Mouse (Mus musculus): ENCODE data around the gene Taf6. TPM values are rescaled to one million over a fixed set of nuclear protein-coding genes. Genes with fewer than 3 reads are reported as not detected.
"Not testable (repeated sequence)": the region's sequence is repeated elsewhere in the genome, so short reads cannot be mapped to it uniquely, and the experiment has no call there.

Gene Taf6
- total RNA-seq (2021), result 10 to 100 TPM; 32.8 to 33.5 TPM

DNA sequence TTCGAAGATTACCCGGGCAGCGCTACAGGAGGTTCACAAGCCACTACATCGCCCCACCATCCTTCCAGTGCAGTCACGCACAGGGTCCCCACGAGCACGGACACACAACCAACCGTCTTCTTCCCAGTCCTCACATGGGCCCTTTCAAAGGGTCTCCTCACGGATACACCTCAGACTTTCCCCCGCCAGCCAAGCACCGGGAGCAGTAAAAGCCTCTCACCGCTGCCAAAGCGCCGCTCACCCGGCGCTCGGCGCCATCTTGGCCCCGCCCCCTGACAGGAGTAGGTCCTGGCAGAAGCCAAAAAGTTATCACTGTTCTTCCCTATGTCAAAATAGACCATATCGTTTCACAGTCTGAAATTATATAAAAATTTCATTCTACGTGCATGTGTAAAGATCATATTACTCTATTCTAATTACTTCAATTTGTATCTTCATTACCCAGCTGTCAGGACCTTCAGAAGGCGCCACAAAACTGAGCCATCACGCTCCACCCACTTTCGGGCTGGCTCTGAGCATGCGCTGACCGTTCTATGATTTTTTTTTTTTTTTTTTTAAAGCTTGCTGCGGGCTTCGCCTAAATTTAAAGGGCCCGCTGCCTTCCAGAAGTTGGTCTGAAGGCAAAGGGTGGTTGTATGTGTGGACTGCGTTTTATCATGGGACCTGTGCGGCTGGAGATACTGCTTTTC, at the start of gene Taf6, which contains the start of gene Cnpy4:
Gene Taf6 (minus strand): TSS at position 502 of the 689 bp plus-strand sequence.
Gene Cnpy4 (plus strand): TSS at position 536 of the 689 bp plus-strand sequence.
- DNase-seq, result peak; percentile 83 to 87
- intact Hi-C loops (cut with DNase I), result loop anchor here (2.0 kb wide), 2 partner anchors 14 to 26 kb away; partner anchors contain the start of genes Ap4m1, Cops6 and Mcm7

DNA sequence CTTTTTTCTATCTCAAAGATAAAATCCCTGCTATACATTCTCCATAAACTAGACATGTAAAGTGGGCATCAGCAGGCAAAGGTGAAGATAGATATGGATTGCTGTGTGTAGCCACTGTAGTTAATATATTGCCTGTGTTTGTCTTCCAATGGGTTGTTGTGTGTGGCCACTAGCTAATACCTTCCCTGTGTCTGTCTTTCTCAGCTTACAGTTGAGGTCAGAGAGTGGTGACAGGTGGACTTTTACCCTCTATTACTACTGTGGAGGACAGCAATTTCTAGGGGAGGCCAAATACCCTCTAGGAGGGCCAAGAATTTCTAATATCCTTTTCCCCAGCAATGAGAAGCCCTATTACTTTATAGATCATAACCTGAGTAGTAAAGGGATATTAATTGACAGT, 47.0 kb upstream of the Taf6 start:
- intact Hi-C loops (cut with DNase I), result no loop called here

DNA sequence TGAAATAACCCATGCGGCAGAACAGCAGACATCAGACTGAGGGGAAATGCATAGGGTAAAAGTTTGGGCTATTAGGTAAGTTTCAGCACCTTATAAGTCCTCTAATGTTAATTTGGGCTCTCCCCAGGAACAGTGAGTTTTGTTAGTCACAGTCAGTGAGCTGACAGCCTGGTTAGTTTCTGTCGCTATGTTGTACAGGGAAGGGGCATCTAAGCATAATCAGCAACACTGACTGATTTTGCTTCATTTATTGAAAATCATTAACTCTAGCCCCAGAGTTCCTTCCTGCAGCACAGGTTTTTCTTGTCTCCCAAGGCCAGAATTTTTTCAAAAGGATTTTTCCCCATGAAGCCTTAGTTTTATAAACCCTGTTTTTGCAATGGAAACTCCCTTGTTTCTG, 46.5 kb upstream of the Taf6 start:
- intact Hi-C loops (cut with DNase I), result loop anchor here (1.0 kb wide), 1 partner anchor 25 kb away; no protein-coding TSS in a partner anchor
- no peak for DNase-seq

More for the DNA sequence above, 47.0 kb upstream of the Taf6 start:
- DNase-seq, result no peak

DNA sequence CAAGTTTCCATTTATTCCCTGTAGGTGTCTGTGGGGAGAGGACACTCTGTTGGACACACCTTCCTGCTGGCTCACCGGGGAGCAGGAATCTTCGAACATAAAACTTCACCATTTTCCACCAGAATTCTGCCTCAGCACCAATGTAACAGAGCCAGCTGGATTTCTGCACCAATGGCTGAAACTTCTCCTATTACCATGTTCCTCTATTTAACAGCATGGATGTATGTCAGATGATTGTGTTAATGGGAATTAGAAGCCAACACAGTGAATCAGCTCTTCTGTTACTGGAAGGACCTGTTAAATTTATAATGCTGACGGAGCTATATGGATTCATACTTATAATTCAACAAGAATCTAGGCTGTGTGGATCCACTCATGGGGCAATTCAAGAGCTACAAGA, 42.3 kb upstream of the Taf6 start:
- intact Hi-C loops (cut with DNase I), result loop anchor here (10.0 kb wide), 1 partner anchor 245 kb away; no protein-coding TSS in a partner anchor
- no peak for DNase-seq

DNA sequence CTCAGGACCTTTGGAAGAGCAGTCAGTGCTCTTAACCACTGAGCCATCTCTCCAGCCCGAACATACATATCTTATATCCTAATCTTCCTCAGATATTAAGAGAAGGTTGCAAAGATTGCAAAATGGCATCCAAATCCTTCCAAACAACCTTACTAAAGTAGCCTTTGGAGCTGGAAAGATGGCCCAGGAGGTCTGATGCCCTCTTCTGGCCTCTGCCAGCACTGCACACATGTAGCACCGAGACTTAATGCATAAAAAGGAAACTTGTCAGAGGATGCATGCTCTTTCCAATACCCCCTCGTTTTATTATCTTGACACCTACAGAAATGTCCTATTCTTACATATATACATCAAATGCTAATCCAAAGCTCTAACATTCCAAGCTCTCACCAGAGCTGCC, 40.8 kb upstream of the Taf6 start:
- DNase-seq, result peak in 1 of 2 experiments; percentile 47
- intact Hi-C loops (cut with DNase I), result loop anchor here (10.0 kb wide), 1 partner anchor 247 kb away; no protein-coding TSS in a partner anchor

DNA sequence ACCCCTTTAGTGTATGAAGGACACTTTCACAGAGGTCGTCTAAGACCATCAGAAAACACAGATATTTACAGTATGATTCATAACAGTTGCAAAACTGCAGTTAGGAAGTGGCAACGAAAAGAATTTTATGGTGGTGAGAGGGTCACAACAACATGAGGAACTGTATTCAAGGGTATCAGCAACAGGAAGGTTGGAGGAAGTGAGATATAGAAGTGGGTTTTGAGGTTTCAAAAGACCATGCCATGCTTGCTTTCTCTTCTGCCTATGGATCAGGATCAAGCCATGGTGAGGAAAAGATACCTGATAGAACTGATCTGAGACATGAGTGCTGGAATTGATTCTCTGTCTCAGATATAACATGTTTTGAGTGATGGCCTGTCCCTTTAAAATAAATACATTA, 40.1 kb upstream of the Taf6 start:
- intact Hi-C loops (cut with DNase I), result loop anchor here (10.0 kb wide), 1 partner anchor 247 kb away; no protein-coding TSS in a partner anchor
- DNase-seq, result no peak

DNA sequence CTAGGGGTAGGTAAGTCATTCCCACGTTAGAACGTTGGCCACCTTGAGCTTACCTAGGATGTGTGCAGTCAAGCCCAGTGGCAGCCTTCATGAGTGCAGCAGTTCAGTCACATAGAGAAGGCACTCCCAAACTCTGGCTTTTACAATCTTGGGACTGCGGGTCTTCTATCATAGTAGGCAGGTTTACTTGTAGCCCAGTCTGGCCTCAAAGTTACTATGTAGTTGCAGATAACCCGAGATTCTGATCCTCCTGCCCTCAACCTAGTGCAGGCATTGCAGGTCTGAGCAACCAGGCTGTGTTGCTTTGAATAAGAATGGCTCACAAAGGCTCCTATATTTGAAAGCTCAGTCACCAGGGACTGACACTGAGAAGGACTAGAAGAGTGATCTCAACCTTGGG, 39.2 kb upstream of the Taf6 start:
- DNase-seq, result no peak
- intact Hi-C loops (cut with DNase I), result loop anchor here (10.0 kb wide), 1 partner anchor 248 kb away; no protein-coding TSS in a partner anchor

DNA sequence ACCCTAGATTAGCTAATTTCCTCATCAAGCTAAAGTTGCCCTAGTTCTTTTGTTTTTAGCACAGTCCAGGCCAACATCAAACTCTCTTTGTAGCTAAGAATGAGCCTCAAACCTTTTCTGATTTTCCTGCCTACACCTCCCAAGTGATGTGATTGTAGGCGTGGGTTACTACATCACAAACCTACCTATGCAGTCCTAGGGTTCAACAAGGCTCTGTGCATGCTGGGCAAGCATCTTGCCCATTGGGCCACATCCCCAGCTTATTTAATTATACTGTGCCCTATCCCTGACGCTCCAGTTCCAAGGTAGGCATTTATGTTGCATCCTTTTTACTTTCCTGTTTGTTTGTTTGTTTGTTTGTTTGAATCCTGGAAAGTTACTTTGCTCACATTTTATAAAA, 38.4 kb upstream of the Taf6 start, which contains the start of gene Nxpe5:
Gene Nxpe5 (plus strand): TSS at position 199 of the 400 bp plus-strand sequence.
- DNase-seq, result no peak
- intact Hi-C loops (cut with DNase I), result loop anchor here (10.0 kb wide), 1 partner anchor 249 kb away; no protein-coding TSS in a partner anchor

DNA sequence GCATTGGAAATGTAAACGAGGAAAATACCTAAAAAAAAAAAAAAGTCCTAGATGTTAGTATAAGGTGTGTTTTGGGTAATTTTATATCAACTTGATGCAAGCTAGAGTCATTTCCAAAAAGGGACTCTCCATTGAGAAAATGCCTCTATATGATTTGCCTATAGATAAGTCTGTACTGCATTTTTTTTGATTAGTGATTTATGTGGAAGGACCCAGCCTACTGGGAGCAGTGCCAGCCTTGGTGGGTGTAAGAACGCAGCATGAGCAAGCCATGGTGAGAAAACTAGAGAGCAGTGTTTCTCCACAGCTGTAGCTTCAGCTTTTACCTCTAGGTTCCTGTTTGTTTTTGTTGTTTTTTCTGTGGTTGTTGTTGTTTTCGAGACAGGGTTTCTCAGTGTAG, 36.0 kb upstream of the Taf6 start:
- intact Hi-C loops (cut with DNase I), result loop anchor here (10.0 kb wide), 1 partner anchor 252 kb away; no protein-coding TSS in a partner anchor

DNA sequence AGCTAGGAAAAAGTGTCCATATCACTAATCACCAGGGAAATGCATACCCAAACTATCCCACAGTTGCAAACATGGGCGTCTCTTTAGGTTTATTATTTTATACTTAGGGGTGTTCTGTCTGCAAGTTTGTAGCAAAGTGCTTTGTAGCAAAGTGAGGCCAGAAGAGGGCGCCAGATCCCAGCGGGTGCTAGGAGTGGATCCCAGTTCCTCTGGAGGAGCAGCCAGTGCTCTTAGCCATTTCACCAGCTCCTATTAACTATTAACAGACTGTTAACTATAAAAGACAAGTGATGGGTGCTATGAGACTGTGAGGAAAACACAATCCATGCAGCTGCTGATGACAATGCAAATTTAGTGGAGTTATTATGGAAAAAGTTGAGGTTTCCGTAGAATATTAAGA, 34.9 kb upstream of the Taf6 start:
- intact Hi-C loops (cut with DNase I), result loop anchor here (10.0 kb wide), 1 partner anchor 253 kb away; no protein-coding TSS in a partner anchor
- peak; percentile 82 to 92 for DNase-seq

More for the DNA sequence above, 36.0 kb upstream of the Taf6 start:
- DNase-seq, result no peak

DNA sequence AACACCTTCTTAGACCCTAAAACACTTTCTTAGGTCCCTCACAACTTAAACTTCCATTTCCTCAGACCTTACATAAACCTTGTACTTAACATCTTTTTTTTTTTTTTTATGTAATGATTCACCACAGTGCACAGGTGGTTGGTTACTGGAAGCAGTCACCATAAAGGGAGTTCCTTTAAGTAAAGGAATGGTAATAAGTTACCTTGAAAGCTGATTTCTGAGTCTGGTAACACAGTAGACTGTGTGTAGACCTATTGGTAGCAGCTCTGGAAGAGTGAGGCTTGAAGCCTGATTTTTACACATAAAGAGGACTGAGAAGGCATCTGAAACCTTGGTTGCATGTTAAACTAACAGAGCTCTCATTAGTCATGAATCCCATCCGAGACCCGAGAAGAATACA, 32.6 kb upstream of the Taf6 start:
- intact Hi-C loops (cut with DNase I), result loop anchor here (10.0 kb wide), 1 partner anchor 255 kb away; no protein-coding TSS in a partner anchor
- DNase-seq, result no peak

DNA sequence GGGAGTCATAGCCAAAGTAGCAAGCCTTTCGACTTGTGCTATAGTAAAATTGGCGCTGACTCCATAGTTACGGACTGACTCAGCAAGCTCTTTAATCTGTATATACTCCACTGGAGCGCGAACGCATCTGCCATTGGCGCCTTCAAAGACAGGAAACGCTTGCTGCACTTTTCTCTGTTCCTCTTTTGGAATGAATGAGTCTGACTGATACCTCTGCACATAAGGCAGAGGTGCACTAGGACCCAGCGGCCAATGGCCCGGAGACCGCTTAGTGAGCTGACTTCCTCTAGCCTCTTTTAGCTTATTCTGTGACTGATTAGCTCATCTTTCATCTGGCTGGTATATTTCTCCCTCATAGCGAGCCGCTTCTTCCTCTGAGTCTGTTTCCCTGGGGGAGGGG, 29.4 kb upstream of the Taf6 start:
- intact Hi-C loops (cut with DNase I), result loop anchor here (2.0 kb wide), 1 partner anchor 68 kb away; no protein-coding TSS in a partner anchor
- not testable (repeated sequence) for DNase-seq

DNA sequence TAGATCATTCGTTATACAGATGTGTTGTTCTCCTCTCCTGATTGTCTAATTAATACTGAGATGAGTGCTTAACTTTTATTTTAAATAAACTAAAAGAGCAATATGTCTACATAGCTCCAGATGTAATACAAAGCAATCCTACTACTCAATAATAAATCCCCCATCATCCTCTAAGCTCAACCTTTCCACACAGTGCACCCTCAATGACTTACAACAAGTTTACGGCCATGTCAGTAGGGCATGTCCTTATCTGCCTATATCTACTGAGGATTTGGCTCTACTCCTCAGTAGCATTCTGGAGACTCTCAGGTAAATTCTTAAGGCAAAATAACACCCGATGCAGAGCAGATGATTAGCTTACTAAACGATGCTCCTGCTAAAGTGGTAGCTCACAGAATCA, 20.6 kb upstream of the Taf6 start:
- no peak for DNase-seq
- intact Hi-C loops (cut with DNase I), result loop anchor here (1.0 kb wide), 1 partner anchor 25 kb away; no protein-coding TSS in a partner anchor

DNA sequence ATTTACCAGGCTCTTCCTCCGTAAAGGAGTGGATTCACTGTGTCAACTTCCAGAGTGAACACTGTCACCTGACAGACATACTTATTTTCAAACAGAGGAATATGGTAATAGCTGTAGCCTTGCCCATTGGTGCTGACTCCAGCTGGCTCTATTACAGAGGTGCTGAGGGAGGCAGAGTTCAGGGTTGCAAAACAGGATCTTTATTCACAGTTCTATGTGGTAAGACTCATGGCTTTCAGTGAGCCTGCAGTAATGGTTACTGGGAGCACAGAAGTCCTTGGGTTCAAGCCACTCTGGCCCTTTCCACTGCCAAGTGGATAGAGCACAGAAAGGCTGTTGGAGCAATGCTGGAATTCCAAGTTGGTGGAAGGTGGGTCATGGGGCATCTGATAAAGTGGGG, 20.0 kb upstream of the Taf6 start:
- intact Hi-C loops (cut with DNase I), result no loop called here

DNA sequence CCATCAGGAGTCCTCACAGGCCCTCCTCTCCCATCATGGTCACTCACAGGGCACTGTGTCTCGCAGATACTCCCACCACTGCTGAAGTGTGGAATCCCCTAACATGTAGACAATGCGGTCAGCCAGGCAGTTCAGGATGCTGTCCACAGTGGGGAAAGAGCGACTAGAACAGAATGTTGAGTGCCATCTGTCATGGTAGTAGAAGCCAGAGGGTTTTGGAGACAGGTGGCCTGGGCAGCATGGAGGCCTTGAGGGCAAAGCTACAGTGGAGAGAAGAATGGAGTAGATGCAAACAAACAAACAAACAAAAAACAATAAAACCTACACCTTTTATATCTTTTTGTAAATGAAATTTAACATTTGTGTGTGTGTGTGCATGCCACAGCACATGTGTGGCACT, 14.8 kb upstream of the Taf6 start:
- no peak for DNase-seq
- intact Hi-C loops (cut with DNase I), result no loop called here

More for the DNA sequence above, 20.0 kb upstream of the Taf6 start:
- no peak for DNase-seq

DNA sequence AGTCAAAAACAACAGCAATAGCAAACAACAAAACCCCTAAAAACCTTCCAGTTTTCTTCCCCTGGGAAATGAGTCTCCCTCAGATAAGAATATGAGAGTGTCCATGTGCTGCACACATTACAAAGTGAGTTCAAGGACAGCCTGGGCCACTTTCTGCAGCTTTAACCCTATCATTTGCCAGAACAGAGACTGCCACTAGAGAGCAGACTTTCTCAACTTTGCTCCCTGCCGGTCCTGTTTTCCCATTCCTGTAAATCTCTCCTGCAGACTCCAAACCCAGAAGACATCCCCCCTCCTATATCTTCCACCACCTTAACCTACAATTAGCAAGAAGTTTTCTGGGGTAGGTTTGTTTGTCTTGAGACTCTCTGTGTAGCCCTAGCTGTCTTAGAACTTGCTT, 12.3 kb upstream of the Taf6 start:
- intact Hi-C loops (cut with DNase I), result no loop called here
- DNase-seq, result no peak

DNA sequence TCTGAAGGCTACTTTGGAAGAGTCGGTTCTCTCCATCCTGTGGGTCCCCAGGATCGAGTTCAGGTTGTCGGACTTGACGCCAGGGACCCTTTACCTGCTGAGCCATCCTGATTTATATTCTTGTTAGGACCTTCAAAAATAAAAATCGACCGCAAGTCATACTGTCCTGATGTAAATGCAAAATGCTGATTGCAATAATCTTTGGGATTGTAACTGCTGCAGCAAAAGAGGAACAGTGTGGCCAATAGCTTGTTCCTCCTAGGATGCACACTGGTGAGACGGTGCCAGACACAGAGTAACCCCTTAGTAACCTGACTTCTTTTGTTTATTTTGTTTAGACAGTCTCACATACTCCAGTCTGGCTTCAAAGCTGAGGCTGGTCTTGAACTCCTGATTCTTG, 8.2 kb upstream of the Taf6 start:
- no peak for DNase-seq
- intact Hi-C loops (cut with DNase I), result no loop called here

DNA sequence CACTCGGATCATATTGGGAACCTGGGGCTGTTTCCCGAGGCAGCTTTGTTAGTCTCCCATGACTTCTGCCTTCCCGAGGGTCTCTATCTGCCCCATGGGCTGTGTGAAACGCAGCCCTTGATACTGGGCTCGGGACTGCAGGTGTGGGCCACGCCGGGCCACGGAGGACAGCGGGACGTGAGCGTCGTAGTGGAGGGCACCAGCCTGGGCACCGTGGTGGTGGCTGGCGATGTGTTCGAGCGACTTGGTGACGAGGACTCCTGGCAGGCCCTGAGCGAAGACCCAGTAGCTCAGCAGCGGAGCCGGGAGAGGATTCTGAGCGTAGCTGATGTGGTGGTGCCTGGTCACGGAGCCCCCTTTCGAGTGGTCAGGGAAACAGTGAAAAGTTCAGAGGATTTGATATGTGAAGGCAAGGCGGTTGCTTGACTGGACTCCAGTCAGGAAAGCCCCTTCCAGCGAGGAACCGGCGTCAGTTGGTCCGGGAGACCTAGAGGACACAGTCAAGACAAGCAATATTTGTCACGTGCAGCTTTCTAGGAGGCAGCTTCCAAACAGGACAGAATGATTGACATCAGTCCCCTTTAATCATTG, 7.6 kb upstream of the Taf6 start:
- peak in 1 of 2 experiments; percentile 41 for DNase-seq
- intact Hi-C loops (cut with DNase I), result no loop called here

DNA sequence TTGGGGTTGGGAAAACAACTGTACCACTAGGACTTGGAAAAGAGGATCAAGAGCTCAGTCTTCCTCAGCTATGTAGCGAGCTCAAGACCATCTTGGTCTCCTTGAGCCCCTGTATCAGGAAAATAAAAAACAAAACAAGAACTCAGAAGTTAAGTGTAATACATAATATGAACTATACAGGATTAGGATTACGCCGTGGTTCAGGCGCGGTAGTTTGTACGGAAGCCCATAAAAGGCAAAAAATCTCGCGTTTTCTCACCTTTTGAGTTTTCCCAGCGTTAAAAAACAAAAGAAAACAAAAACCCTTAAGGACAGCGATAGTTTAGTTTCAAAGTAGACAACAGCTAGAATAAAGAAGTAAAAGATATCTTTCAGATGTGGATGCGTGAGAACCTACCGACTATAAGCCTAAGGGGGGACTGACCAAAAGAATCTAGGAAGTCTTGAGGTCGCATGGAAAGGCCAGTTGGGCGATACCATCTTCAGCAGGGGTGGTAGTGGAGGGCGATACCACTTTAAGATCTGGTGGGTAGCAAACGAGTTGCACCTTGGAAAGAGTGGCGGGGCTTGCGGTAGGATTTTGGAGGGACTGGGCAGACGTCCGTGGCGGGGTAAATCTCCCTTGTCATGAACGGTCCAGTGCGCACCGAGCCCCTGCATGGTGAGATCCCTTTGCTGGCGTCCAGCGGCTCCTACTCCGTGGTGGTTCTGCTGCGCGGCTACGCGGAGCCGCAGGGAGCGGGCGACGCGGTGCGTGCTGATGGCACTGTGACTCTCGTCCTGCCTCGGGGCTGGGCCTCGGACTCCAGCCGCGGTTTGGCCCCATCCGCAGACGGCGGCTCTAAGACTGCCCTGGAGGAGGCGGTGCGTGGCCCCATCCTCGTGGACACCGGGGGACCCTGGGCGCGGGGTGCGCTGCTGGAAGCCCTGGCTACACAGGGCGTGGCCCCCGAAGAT, 6.8 kb upstream of the Taf6 start, which contains the start of gene Mblac1:
Gene Mblac1 (plus strand): TSS at position 544 of the 957 bp plus-strand sequence.
- intact Hi-C loops (cut with DNase I), result no loop called here
- DNase-seq, result peak; percentile 87 to 91
